Mouse (Mus musculus) thymus, postnatal 10 days (tissue): Measurements from ENCODE around the gene Plscr1.

ENCODE experiments used
- DNase-seq, 2 experiments: peaks; one replicate each; pipeline ENCODE4 v3.0.0; 2021; ENCODE audit warnings: low spot score in 2 of 2

Plscr1 gene

DNA sequence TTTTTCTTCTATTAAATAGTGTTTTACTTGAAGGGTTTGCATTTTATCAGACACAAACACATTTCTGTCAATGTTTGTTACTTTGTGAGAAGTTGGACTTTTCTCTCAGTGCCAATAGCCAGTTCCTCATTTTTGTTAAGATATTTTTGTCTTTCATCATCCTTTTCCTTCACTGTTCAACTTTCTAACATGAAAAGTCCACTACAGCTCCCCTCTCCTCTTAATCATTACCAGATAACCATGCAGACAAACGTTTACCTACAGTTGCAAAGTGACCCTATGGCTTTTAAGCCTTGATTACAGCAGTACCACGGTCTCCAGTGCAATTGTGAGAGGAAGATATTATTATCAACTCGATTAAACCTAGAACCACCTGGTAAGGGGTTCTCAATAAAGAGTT lies 51.7 kb downstream of the Plscr1 start:
- DNase-seq, result no peak

DNA sequence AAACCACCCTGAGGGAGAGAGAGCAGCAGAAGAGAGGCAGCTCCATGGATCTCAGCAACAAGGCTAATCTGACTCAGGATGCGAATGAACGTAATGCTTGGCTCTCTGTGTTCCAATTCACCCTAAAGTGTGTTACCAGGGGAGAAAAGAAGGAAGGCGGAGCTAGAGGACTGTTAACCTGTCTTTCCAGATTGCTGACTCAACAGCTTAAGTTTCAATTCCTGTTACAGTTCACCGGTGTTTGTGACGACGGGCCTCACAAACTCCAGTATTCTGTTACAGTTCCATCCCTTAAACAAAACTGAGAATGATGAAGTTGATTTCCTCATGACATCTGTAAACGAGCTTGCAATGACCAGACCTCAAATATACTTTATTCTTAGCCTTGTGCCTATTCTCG lies 55.5 kb downstream of the Plscr1 start:
- DNase-seq, result no peak

DNA sequence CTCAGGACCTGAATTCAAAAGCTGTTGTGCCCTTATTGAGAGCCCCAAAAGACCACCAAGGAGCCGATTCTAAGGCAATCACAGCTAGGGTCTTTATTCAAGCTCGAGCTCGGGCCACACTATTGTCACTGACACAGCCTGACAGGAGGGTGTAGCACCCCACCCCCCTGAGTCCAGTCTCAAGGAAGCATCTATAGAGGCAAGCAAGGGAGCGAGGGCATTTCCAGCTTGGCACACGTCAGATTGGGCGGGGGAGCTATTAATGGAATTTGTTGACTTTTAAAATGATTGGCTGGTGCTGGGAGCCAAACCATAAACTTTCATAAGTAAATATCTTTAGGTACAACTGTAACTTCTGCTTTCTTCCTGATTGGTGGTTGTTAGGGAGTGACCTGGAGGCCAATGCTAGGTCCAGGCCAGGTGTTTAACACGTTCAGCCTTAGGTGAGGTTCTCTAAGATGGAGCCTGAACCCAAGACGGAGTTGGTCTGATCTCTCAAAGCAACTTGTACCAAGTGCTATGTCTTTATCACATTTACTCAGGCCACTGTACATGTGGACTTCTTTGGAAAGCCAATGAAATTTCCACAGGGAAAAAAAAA lies 56.2 kb downstream of the Plscr1 start:
- DNase-seq, result no peak

DNA sequence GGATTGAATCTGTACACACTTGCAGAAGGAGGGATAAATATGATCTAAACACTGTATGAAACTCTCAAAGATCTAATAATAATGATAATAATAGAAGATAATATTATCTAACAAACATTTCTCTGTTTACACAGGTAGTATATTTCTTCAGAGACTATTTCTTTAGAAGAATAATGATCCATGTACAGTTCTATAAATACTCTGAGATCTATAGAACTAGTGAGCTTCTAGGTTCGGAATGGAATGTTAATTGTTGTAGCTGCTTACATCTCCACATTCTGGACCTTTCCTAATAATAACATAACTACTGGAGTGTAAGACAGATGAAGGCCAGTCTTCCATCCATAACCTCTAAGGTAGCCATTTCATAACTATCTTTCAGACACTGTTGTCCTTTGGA lies 59.5 kb downstream of the Plscr1 start, which contains the start of gene 1700057G04Rik:
1700057G04Rik (plus strand) TSS at position 301 of the 400 bp plus-strand sequence.
- no peak for DNase-seq

DNA sequence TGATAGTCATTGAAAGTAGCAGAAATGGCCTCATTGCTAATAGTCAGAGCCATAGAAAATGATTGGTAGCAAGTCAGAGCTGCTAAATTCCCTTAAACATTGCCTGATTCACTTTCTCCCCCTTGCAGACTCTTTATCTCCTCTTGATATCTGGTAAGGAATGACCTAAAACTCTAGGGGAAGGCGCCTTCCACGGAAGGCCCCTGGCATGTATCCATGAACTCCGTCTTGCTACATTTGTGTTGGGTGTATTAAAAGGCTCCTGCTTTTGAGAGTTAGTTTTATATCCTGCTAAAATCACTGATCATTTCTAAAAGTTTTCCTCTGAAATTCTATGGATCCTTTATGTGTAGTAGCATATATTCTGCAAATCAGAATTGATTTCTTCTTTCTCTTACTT lies 67.2 kb downstream of the Plscr1 start:
- no peak for DNase-seq
